Mouse (Mus musculus) splenic B cell, adult 2 months (primary cell): ENCODE results near the gene Kcnj13.

ENCODE experiments used
- DNase-seq: peaks from one replicate; pipeline ENCODE4 v3.0.0-alpha.2; 2011; ENCODE audit warnings: low read depth, low spot score
- H3K27me3 ChIP-seq: 2 replicates; pipeline ENCODE4 v1.6.1; 2012; ENCODE audit warnings: mild to moderate bottlenecking, low read length, moderate library complexity, mixed read lengths; ENCODE audit not compliant: control insufficient read depth, poor library complexity, insufficient read depth, severe bottlenecking
- H3K36me3 ChIP-seq: 2 replicates; pipeline ENCODE4 v1.6.1; 2012; ENCODE audit warnings: mild to moderate bottlenecking, low read length, moderate library complexity, mixed read lengths; ENCODE audit not compliant: control insufficient read depth, poor library complexity, insufficient read depth, severe bottlenecking

Gene Kcnj13

DNA sequence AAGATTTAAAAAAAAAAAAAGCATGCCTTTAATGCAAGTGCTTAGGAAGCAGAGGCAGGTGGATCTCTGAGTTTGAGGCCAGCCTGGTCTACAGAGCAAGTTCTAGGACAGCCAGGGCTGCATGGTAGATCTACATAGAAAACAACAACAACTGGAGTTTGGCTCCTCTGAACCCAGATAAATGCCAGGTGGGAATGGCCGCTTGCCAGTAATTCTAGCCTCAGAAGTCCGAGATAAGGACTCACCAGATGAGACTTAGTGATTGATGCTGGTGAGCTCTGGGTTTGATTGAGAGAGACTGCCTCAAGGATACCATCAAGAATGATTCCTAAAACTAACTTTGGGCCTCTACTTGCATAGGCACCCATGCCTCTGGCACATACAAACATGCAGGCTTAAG is 44.0 kb downstream of the Kcnj13 start:
- DNase-seq: no peak
- Histone ChIP-seq H3K27me3 (no peaks in the 10 kb centered on the region), H3K36me3 (no peaks in the 10 kb centered on the region)
